In genomic region chr9:43474303-43474643, GRCm38 (mm10) we compare ENCODE assay signal across 26 mouse cellular contexts.
DNase-seq lines count a peak whose midpoint lies in the region; ATAC-seq and TF ChIP-seq lines count a peak whose summit lies in the region.
"Had no signal": no experiment of that assay in that cellular context is flagged by ENCODE, and none has a peak within 500 bp of the region (broad histone marks: within the 10 kb centered on the region; RNA-seq: fewer than 3 reads in every experiment).

No protein-coding gene starts in this region.

- H3K27ac ChIP-seq in forebrain, embryonic 13.5 days: peak overlapping the region; percentile 21; the same call in 1 of the 2 replicates
- H3K27ac ChIP-seq in forebrain, embryonic 12.5 days: no peak overlapping the region
- H3K27ac ChIP-seq in hindbrain, postnatal 0 days: no peak overlapping the region
- no peak overlapping the region for H3K27ac ChIP-seq in hindbrain, embryonic 10.5 days
- H3K27ac ChIP-seq in midbrain, embryonic 11.5 days (ENCODE audit: low read depth, low read length): no peak overlapping the region
- no peak overlapping the region for H3K27ac ChIP-seq in midbrain, embryonic 13.5 days
- H3K27ac ChIP-seq: embryonic facial prominence, embryonic 12.5 days; embryonic facial prominence, embryonic 15.5 days; heart, adult 2 months; heart, embryonic 10.5 days; heart, embryonic 13.5 days; hindbrain, embryonic 13.5 days had no signal

- H3K27me3 ChIP-seq in forebrain, embryonic 13.5 days: no peaks in the 10 kb centered on the region
- H3K27me3 ChIP-seq in forebrain, embryonic 12.5 days: no peaks in the 10 kb centered on the region
- 0 out of 2 replicates have a peak, but pooled peaks cover 3% of the 10 kb centered on the region for H3K27me3 ChIP-seq in hindbrain, postnatal 0 days (ENCODE audit: insufficient read depth, low read length)
- peaks cover 23% of the 10 kb centered on the region for H3K27me3 ChIP-seq in hindbrain, embryonic 10.5 days (ENCODE audit: insufficient read depth, poor library complexity, severe bottlenecking)
- H3K27me3 ChIP-seq in midbrain, embryonic 11.5 days (ENCODE audit: control insufficient read depth, insufficient read depth, low read length): no peaks in the 10 kb centered on the region
- no peaks in the 10 kb centered on the region for H3K27me3 ChIP-seq in midbrain, embryonic 13.5 days
- H3K27me3 ChIP-seq: embryonic facial prominence, embryonic 15.5 days had no signal

- DNase-seq in hindbrain, postnatal 0 days (ENCODE audit: low spot score): no peak
- no peak for DNase-seq in hindbrain, embryonic 10.5 days (ENCODE audit: low spot score)
- peak; percentile 78 for DNase-seq in midbrain, embryonic 11.5 days (ENCODE audit: low spot score, missing footprints)
- DNase-seq: adrenal gland, postnatal 10 days; adrenal gland, postnatal 36 days; B cell, adult 2 months; cerebellum, adult 11 months; cerebellum, adult 2 months; cerebellum, adult 9-11 months; cerebellum, postnatal 25 days; gastrocnemius, postnatal 25 days; heart, adult 2 months; heart, postnatal 14 days; kidney, adult 18-20 months had no signal

- H3K4me3 ChIP-seq in forebrain, embryonic 13.5 days: no peak overlapping the region
- H3K4me3 ChIP-seq in forebrain, embryonic 12.5 days (replicated peaks): no peak overlapping the region
- H3K4me3 ChIP-seq in hindbrain, postnatal 0 days (ENCODE audit: low read length): no peak overlapping the region
- no peak overlapping the region for H3K4me3 ChIP-seq in hindbrain, embryonic 10.5 days
- H3K4me3 ChIP-seq in midbrain, embryonic 11.5 days (ENCODE audit: low read depth, low read length): no peak overlapping the region
- no peak overlapping the region for H3K4me3 ChIP-seq in midbrain, embryonic 13.5 days (replicated peaks)
- H3K4me3 ChIP-seq: embryonic facial prominence, embryonic 12.5 days; embryonic facial prominence, embryonic 15.5 days; heart, adult 2 months; heart, embryonic 10.5 days; heart, embryonic 13.5 days; hindbrain, embryonic 13.5 days had no signal

- H3K9me3 ChIP-seq in forebrain, embryonic 13.5 days (replicated peaks): no peaks in the 10 kb centered on the region
- no peaks in the 10 kb centered on the region for H3K9me3 ChIP-seq in forebrain, embryonic 12.5 days
- H3K9me3 ChIP-seq in hindbrain, postnatal 0 days (ENCODE audit: low read length): no peaks in the 10 kb centered on the region
- no peaks in the 10 kb centered on the region for H3K9me3 ChIP-seq in hindbrain, embryonic 10.5 days
- no peaks in the 10 kb centered on the region for H3K9me3 ChIP-seq in midbrain, embryonic 11.5 days (ENCODE audit: control insufficient read depth, low read length)
- no peaks in the 10 kb centered on the region for H3K9me3 ChIP-seq in midbrain, embryonic 13.5 days
- H3K9me3 ChIP-seq: embryonic facial prominence, embryonic 12.5 days; embryonic facial prominence, embryonic 15.5 days; heart, embryonic 10.5 days; heart, embryonic 13.5 days; hindbrain, embryonic 13.5 days had no signal

- H3K4me2 ChIP-seq in forebrain, embryonic 13.5 days: peak overlapping the region; percentile 32; the same call in 1 of the 2 replicates
- H3K4me2 ChIP-seq in forebrain, embryonic 12.5 days: no peak overlapping the region
- H3K4me2 ChIP-seq in hindbrain, postnatal 0 days (ENCODE audit: low read depth, low read length): peak overlapping the region; percentile 5; the same call in 1 of the 2 replicates
- no peak overlapping the region for H3K4me2 ChIP-seq in midbrain, embryonic 11.5 days
- no peak overlapping the region for H3K4me2 ChIP-seq in midbrain, embryonic 13.5 days (replicated peaks)
- H3K4me2 ChIP-seq: embryonic facial prominence, embryonic 12.5 days; embryonic facial prominence, embryonic 15.5 days; heart, embryonic 13.5 days; hindbrain, embryonic 13.5 days had no signal

- peaks cover 24% of the 10 kb centered on the region for H3K4me1 ChIP-seq in forebrain, embryonic 13.5 days
- peaks cover 9% of the 10 kb centered on the region for H3K4me1 ChIP-seq in forebrain, embryonic 12.5 days
- peaks cover 6% of the 10 kb centered on the region; the same call in 1 of the 2 replicates for H3K4me1 ChIP-seq in hindbrain, postnatal 0 days (ENCODE audit: insufficient read depth, low read length)
- H3K4me1 ChIP-seq in hindbrain, embryonic 10.5 days (replicated peaks): peaks cover 26% of the 10 kb centered on the region
- H3K4me1 ChIP-seq in midbrain, embryonic 11.5 days (ENCODE audit: control insufficient read depth, insufficient read depth, low read length): peaks cover 3% of the 10 kb centered on the region
- peaks cover 9% of the 10 kb centered on the region for H3K4me1 ChIP-seq in midbrain, embryonic 13.5 days (replicated peaks)
- H3K4me1 ChIP-seq: heart, embryonic 10.5 days; heart, embryonic 13.5 days had no signal

- no peak for ATAC-seq in forebrain, embryonic 13.5 days
- ATAC-seq in forebrain, embryonic 12.5 days (ENCODE audit: low FRiP score): no peak
- ATAC-seq in hindbrain, postnatal 0 days: no peak
- ATAC-seq in midbrain, embryonic 11.5 days (ENCODE audit: low FRiP score): no peak
- no peak for ATAC-seq in midbrain, embryonic 13.5 days
- ATAC-seq: inflammation-experienced regulatory T-cells, adult 6 months; intestine, embryonic 16.5 days; Patski had no signal

- H3K9ac ChIP-seq in forebrain, embryonic 13.5 days: no peak overlapping the region
- no peak overlapping the region for H3K9ac ChIP-seq in forebrain, embryonic 12.5 days
- no peak overlapping the region for H3K9ac ChIP-seq in hindbrain, postnatal 0 days (replicated peaks; ENCODE audit: low read length)
- no peak overlapping the region for H3K9ac ChIP-seq in midbrain, embryonic 11.5 days (ENCODE audit: low read length)
- H3K9ac ChIP-seq in midbrain, embryonic 13.5 days (replicated peaks): no peak overlapping the region
- H3K9ac ChIP-seq: embryonic facial prominence, embryonic 12.5 days; embryonic facial prominence, embryonic 15.5 days; heart, embryonic 13.5 days; hindbrain, embryonic 13.5 days had no signal

- H3K36me3 ChIP-seq in forebrain, embryonic 13.5 days (ENCODE audit: poor library complexity, severe bottlenecking): no peaks in the 10 kb centered on the region
- H3K36me3 ChIP-seq in forebrain, embryonic 12.5 days (replicated peaks): no peaks in the 10 kb centered on the region
- H3K36me3 ChIP-seq in hindbrain, postnatal 0 days (ENCODE audit: insufficient read depth, low read length): no peaks in the 10 kb centered on the region
- H3K36me3 ChIP-seq in hindbrain, embryonic 10.5 days: no peaks in the 10 kb centered on the region
- no peaks in the 10 kb centered on the region for H3K36me3 ChIP-seq in midbrain, embryonic 11.5 days (ENCODE audit: control insufficient read depth, insufficient read depth, low read length)
- H3K36me3 ChIP-seq in midbrain, embryonic 13.5 days: no peaks in the 10 kb centered on the region
- H3K36me3 ChIP-seq: embryonic facial prominence, embryonic 12.5 days; embryonic facial prominence, embryonic 15.5 days; G1E; heart, embryonic 10.5 days; heart, embryonic 13.5 days; hindbrain, embryonic 13.5 days had no signal

- TF ChIP-seq CTCF in hindbrain, postnatal 0 days (IDR thresholded peaks at IDR 0.05; ENCODE audit: low read depth): no peak

- 71% methylated on average over 4 of the region's 4 CpGs for WGBS in forebrain, embryonic 13.5 days
- WGBS in forebrain, embryonic 12.5 days: 75% methylated on average over 4 of the region's 4 CpGs
- 47% methylated on average over 4 of the region's 4 CpGs for WGBS in hindbrain, postnatal 0 days
- 66% methylated on average over 4 of the region's 4 CpGs for WGBS in hindbrain, embryonic 10.5 days
- WGBS in midbrain, embryonic 11.5 days: 57% methylated on average over 4 of the region's 4 CpGs
- WGBS in midbrain, embryonic 13.5 days: 60% methylated on average over 4 of the region's 4 CpGs

Comparison
In these comparisons a context has a peak if more than half of its experiments do, and no peak if none do; other contexts are left out.
1. H3K4me2 ChIP-seq: peak in forebrain, embryonic 13.5 days (single experiment) and hindbrain, postnatal 0 days (single experiment); none in forebrain, embryonic 12.5 days (single experiment), midbrain, embryonic 11.5 days (single experiment) and midbrain, embryonic 13.5 days (single experiment).